Mouse (Mus musculus) testis, postnatal 10 days (tissue): Measurements from ENCODE around the gene Dlec1.
A peak's percentile ranks its signal among the peaks of the same experiment; 100 is the strongest.

Experiments
- DNase-seq: peaks from one replicate; pipeline ENCODE4 v3.0.0; 2021; ENCODE audit warnings: low spot score

Dlec1 gene

GRCm38 (mm10) chr9:119090462-119090861 lies 11.8 kb upstream of the Dlec1 start:
- DNase-seq = no peak

GRCm38 (mm10) chr9:119091581-119092310 lies 10.5 kb upstream of the Dlec1 start:
- no peak for DNase-seq

GRCm38 (mm10) chr9:119092473-119093418 lies 9.5 kb upstream of the Dlec1 start:
- peak; percentile 71 for DNase-seq

DNA sequence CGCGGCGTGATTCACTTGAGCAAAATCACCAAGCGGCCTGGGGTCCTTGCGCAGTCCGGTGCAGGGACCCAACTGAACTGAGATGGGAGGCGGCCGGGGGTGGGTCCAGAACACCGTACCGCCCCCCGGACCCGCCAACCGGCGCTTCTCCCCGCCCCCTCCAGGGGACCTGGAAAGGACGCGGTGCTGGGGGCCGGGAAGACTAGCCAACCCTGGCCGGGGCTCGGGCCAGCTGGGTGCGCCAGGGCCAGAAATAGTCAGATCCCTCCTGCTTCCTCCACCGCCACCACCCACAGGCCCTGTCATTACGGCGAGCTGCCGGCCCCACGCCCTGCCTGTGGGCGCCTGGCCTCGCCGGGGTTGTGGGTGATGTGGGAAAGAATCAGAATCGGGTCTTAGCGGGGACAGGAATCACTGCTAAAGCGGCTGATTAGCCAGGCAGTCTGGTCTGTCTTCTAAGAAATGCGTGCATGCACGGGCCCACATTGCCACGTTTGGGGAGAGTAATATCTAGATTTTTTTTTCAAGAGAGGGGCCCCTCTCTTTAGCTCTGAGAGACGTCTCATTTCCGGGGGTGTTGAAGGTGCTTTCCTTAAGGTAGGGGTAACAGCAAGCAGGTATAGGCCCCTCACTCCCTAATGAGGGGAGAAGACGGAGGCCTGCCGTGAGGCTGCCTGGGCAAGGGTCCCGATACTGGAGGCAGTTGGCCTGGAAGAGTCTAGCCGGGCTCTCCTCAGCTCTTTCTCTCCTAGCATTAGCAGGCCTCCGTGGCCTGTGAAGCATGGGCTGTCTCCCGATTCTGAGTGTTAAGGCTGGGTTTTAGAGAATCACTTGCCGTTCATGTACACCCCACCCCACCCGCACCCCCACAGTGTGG lies 8.6 kb upstream of the Dlec1 start, which contains the start of gene Plcd1:
Gene Plcd1 (minus strand): TSS at position 84 of the 877 bp plus-strand sequence.
- DNase-seq = peak; percentile 96

DNA sequence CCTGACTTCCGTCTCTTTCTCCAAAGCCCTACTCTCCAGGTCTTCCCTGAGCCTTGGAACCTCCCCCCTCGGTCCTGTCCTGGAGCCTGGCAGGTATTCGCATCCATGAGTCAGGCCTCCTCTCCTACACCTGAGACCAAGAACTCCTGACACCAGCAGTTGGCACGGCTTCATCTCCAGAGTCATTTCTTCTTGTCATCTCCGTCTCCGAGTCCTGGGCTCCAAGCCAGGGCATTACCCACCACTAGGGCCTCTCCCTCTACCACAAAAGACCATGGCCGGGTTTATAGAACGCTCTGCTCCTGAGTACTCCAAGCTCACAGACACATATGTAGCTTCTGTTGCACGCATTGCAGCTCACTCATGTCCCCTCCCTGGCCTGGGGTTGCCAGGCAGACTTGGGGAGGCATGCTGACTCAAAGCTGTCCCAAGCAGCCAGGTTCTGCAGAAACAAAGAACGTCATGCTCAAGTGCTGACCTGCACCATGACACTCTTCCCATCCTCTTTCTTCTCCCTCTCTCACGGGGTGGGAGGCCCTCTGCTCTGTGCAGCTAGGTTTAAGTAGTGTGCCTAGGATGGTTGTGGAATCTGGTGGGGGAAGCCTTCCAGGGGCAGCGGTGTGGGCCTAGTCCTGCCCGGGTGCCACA lies 7.7 kb upstream of the Dlec1 start:
- no peak for DNase-seq

DNA sequence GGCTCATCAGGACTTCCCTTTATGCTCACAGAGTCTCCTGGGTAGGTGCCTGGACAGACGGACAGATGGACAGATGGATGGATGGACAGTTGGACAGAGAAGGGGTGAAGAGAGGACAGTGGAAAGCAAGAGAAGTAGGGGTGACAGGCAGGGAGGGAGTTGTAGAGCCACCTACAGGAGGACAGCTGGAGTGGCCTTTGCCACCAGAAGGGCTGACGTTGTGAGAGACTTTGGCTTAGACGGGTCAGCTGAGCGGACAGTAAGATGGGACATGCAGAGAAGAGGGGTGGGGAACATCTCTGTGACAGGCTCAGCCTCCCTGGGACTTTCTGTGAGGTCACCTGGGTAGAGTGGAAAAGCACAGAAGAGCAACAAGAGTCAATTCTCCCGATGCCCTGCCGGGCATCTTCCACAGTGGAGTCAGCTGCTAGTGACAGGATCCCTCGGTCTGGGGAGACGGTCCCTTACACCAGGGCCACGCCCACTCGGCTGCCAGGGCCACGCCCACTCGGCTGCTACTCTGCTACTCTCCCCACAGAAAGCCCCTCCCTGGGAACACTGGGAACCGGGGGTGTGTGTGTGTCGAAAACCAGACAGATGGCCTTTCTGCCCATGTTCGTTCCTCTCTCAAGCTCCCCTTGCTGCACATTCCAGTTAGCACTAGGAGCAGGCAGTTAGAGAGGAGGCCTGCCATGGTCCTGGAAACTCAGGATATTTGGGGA lies 1.9 kb upstream of the Dlec1 start:
- DNase-seq = peak; percentile 79

DNA sequence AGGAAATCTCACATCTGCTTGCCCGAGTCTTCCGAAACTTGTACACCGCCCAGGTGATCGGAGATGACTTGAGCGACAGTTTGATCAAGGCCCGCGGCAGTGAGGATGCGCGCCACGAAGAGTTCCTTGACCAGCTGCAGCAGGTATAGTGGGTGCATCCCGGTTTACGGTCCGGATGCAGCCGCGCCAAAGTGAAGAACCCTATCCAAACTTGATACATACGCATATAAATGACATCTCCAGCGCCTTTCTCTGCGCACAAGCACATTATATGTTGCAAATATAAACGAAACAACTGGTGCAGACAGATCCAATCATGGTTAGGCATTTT lies 470 bp downstream of the Dlec1 start:
- DNase-seq = no peak

DNA sequence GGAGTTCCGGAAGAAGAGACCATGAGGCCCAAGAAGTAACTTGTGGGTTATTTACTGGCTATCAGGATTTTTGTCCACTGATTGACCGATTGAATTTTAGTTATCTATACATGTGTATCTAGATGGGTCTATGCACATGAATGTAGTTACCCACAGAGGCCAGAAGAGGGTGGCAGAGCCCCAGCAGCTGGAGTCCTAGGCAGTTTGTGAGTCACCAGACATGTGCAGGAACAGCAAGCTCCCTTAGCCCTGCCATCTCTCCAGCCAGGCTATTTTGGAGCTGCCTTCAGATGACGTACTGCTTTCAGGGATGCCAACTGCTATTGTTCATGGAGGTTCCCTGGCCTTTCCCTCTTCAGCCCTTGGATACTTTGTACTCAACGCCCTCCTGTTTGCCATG lies 5.3 kb downstream of the Dlec1 start:
- no peak for DNase-seq

DNA sequence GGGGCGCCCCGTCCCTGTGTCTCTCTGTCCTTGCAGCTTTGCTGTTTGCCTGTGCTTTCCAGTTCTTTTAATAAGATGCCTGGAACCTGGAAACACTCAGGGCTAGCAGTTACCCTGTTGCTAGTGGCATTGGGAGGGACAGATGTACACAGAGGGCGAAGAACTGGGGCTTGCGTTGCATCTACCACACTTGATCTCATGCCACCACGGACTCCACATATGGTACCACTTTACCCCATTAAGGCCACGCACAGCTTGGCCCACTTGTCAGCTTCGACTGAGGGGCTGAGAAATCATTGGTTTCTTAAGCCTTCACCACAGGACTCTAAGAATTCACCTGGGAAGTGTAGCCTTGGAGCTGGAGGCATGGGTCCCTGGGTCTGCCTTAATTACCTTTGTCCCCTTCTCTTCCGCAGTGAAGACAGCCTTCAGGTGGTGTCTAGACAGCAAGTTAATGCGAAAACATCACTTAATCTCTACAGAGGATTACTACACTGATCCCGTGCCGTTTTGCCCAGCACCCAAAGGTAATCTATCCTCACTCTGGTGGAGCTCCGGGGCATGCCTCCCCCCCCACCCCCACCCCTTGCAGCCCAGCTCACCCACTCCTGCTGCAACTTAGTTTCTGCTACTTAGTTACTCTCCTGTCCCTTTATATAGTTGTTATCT lies 7.5 kb downstream of the Dlec1 start:
- DNase-seq = no peak

DNA sequence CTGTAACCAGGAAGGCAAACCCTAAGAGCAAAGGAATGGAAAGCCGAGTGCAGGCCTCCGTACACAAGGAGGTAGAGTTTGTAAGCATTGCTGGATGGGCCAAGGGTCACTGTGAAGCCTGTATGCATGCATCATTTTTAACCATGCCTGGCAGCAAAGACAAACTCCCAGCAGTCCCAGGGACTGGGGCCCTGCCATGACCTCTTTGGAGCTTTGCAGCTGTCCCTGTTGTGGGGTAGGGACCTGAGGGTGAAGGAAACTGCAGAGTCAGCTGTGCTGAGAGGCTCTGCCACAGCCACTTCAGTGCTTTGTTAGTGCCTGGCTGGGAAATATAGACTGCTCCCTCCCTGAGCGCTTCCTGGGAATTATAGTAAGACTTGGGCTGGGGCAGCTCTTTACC lies 8.4 kb downstream of the Dlec1 start:
- DNase-seq = no peak

DNA sequence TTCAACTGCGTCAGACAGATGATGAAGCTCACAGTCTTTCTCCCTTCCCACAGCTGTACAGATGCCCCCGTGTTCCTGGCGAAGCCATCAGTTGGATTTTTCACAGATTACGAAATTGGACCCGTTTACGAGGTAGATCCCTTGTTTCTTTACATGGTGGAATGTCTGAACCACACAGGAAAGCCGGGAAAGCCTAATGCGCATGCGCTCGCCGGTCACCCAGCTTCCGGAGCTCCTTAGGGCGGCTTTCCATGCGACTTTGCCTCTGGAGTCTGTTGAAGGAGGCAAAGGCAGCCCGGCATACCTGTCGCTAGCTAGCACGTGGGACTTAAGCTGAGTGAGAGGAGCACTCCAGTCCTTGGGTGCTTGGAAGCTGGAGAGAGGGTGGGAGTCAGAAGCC lies 12.6 kb downstream of the Dlec1 start:
- no peak for DNase-seq

DNA sequence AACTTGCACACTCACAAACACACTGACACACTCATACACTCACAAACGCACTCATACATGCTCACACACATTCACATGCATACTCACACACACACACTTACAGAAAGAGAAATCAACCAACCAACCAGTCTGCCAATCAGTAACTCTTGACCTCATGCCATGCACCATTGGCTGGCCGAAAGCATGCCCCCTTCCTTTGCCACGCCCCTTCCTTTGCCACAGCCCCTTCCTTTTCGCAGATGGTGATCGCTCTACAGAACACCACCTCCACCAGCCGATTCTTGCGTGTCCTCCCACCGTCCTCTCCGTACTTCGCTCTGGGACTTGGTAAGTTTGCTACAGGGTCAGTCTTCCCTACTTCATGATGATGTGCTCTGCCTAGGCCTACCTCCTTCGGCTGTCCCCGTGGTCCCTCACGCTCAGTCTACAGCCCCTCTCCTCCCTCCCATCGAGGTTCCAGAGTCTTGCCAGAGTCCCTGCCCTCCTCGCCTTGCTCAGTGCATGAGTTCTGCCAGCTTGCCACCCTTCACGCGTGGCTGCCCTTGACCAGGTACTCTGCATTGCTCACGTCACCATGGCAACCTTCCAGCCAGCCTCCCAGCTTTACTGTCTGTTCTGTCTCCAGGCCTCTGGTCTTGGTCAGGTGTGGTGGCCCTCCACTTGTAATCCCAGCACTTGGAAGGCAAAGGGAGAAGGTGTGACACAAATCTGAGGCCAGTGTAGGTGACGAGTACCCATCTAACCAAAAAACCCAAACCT lies 17.3 kb downstream of the Dlec1 start:
- no peak for DNase-seq

DNA sequence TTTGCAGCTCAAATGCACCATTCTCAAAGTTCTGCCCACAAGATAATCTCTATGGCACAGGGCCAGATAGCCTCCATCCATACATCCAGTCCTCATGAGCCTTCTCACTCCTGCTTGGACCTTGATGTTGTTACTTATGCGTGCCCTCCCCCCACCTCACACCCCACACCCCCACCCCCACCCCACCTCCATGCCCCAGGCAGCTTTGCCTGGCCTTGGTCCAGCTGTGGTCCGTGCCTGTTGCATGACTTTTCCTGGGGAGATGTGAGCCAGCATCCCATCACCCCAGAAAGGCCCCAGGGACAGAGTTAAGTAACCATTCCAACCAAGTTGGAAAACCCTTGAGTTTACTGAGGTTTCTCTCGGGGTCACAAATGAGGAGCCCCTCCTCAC lies 17.9 kb downstream of the Dlec1 start:
- DNase-seq = no peak

- no peak for DNase-seq
These were observed 20.5 kb downstream of the Dlec1 start for GRCm38 (mm10) chr9:119122596-119123369.

GRCm38 (mm10) chr9:119128436-119129181 lies 26.3 kb downstream of the Dlec1 start:
- no peak for DNase-seq

GRCm38 (mm10) chr9:119130692-119131091 lies 28.4 kb downstream of the Dlec1 start:
- DNase-seq = no peak

DNA sequence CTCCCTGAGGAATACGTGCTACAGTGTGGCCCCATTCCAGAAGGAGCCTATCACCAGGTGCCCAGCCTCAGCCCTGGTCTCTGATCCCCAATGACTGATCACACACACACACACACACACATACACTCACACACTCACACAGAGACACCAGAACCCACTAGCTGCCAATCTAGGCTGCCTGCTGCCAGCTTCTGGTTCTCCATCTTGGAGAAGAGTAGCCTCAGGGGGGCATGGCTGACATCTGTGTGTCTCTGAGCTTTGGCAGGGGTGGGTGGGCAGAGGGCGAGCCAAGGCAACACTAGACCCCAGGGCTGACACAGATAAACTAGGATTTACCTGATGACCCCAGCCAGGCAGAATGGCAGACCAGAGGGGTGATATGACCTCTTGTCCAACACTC lies 36.6 kb downstream of the Dlec1 start:
- no peak for DNase-seq

DNA sequence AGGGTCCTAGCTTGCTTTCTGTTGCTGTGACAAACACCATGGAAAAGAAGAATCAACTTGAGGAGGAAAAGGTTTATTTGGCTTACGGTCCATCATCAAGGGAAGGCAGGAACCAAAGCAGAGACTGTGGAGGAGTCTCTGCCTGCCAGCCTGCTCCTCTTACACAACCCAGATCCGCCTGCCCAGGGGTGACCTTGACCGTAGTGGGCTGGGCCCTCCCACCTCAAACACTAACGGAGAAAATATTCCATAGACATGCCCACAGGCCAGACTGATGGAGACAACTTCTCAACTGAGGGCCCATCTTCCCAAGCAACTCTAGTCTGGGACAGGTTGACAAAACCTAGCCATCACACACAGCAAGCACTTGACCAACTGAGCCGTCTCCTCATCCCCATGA lies 39.8 kb downstream of the Dlec1 start:
- DNase-seq = no peak
